Mouse (Mus musculus): ENCODE measurements around the gene Lbhd2. TPM values are rescaled to one million over a fixed set of nuclear protein-coding genes. Genes with fewer than 3 reads are reported as not detected.

Lbhd2 gene
- total and polyA plus RNA-seq, 3 experiments = not detected

- no peak overlapping the region for H3K9ac ChIP-seq (ENCODE audit: control insufficient read depth, low read depth, low read length, poor library complexity, severe bottlenecking)
- H3K4me3 ChIP-seq (ENCODE audit: control insufficient read depth in 1 of 2, insufficient read depth in 1 of 2, low read depth in 2 of 2, low read length in 2 of 2) = no peak overlapping the region
These were observed 29.6 kb downstream of the Lbhd2 start for GRCm38 (mm10) chr12:111436170-111436569.

DNA sequence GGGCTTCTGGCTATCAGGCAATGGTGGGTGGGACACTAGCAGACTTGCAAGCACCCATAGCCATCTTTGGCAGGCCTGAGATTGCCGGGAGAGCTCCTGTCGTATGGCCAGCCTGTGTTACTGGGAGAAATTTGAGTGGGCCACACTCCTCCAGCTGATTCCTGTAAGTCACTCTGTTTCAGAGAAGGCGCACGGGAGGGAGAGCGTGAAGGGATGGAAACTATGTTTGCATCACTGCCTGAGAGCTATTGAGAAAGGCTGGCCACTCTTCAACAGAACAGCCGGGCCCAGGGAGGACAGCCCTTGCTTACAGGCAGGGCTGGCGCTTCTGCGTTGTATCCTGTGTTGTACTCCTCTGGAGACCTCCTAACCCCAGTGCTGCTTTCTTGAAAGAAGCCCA, 30.0 kb downstream of the Lbhd2 start:
- TF ChIP-seq MAZ (IDR thresholded peaks at IDR 0.05; ENCODE audit: low read depth, low read length) = no peak
- no peak overlapping the region for H3K27ac ChIP-seq (ENCODE audit: control insufficient read depth, low read depth, low read length)
- no peak for DNase-seq (ENCODE audit: low read depth, low spot score)
- H3K9me3 ChIP-seq (replicated peaks; ENCODE audit: insufficient read depth, low read length) = no peaks in the 10 kb centered on the region
- no peak overlapping the region for H3K4me3 ChIP-seq (ENCODE audit: control insufficient read depth in 1 of 2, insufficient read depth in 1 of 2, low read depth in 2 of 2, low read length in 2 of 2)
- no peak overlapping the region for H3K9ac ChIP-seq (ENCODE audit: control insufficient read depth, low read depth, low read length, poor library complexity, severe bottlenecking)
- no peaks in the 10 kb centered on the region; the same call in 1 of the 2 replicates for H3K79me2 ChIP-seq (ENCODE audit: control insufficient read depth, insufficient read depth, low read length, poor library complexity)
- H3K36me3 ChIP-seq (ENCODE audit: control insufficient read depth in 1 of 2, insufficient read depth in 2 of 2, low read length in 2 of 2) = peaks cover 0 to 44% of the 10 kb centered on the region in 2 experiments; a peak in 2 of 4 replicates
- H3K4me1 ChIP-seq (ENCODE audit: control insufficient read depth in 1 of 2, insufficient read depth in 2 of 2, low read length in 2 of 2) = peaks cover 29 to 69% of the 10 kb centered on the region in 2 experiments
- no peaks in the 10 kb centered on the region for H3K27me3 ChIP-seq (ENCODE audit: control insufficient read depth in 1 of 2, insufficient read depth in 2 of 2, low read length in 2 of 2)

More at GRCm38 (mm10) chr12:111436170-111436569, 29.6 kb downstream of the Lbhd2 start:
- H3K4me1 ChIP-seq (ENCODE audit: control insufficient read depth in 1 of 2, insufficient read depth in 2 of 2, low read length in 2 of 2) = peaks cover 29 to 66% of the 10 kb centered on the region in 2 experiments
- H3K79me2 ChIP-seq (ENCODE audit: control insufficient read depth, insufficient read depth, low read length, poor library complexity) = no peaks in the 10 kb centered on the region; the same call in 1 of the 2 replicates
- no peaks in the 10 kb centered on the region for H3K27me3 ChIP-seq (ENCODE audit: control insufficient read depth in 1 of 2, insufficient read depth in 2 of 2, low read length in 2 of 2)
- H3K36me3 ChIP-seq (ENCODE audit: control insufficient read depth in 1 of 2, insufficient read depth in 2 of 2, low read length in 2 of 2) = peaks cover 0 to 44% of the 10 kb centered on the region in 2 experiments; a peak in 2 of 4 replicates
- TF ChIP-seq POLR2AphosphoS5 (IDR thresholded peaks at IDR 0.05; ENCODE audit: borderline replicate concordance, low read depth, low read length) (no peak), UBTF (IDR thresholded peaks at IDR 0.05; ENCODE audit: borderline replicate concordance, insufficient read depth, low read depth, low read length) (no peak), USF1 (IDR thresholded peaks at IDR 0.05; ENCODE audit: low read depth, low read length) (no peak), POLR2AphosphoS2 (IDR thresholded peaks at IDR 0.05; ENCODE audit: low read length) (no peak), NELFE (IDR thresholded peaks at IDR 0.05; ENCODE audit: low read depth, low read length) (no peak), TBP (IDR thresholded peaks at IDR 0.05; ENCODE audit: low read depth, low read length) (no peak), MAZ (IDR thresholded peaks at IDR 0.05; ENCODE audit: low read depth, low read length) (no peak), JUND (IDR thresholded peaks at IDR 0.05; ENCODE audit: low read depth, low read length) (no peak), ZKSCAN1 (IDR thresholded peaks at IDR 0.05; ENCODE audit: low read depth, low read length) (no peak), MAX (IDR thresholded peaks at IDR 0.05; ENCODE audit: low read length) (no peak), ZNF384 (IDR thresholded peaks at IDR 0.05; ENCODE audit: low read depth, low read length) (no peak), GABPA (IDR thresholded peaks at IDR 0.05; ENCODE audit: low read depth, low read length) (no peak), E2F4 (IDR thresholded peaks at IDR 0.05; ENCODE audit: borderline replicate concordance, low read depth, low read length) (no peak)
- H3K27ac ChIP-seq (ENCODE audit: control insufficient read depth, low read depth, low read length) = no peak overlapping the region
- no peaks in the 10 kb centered on the region for H3K9me3 ChIP-seq (replicated peaks; ENCODE audit: insufficient read depth, low read length)
- peak; percentile 25 for DNase-seq (ENCODE audit: low read depth, low spot score)

DNA sequence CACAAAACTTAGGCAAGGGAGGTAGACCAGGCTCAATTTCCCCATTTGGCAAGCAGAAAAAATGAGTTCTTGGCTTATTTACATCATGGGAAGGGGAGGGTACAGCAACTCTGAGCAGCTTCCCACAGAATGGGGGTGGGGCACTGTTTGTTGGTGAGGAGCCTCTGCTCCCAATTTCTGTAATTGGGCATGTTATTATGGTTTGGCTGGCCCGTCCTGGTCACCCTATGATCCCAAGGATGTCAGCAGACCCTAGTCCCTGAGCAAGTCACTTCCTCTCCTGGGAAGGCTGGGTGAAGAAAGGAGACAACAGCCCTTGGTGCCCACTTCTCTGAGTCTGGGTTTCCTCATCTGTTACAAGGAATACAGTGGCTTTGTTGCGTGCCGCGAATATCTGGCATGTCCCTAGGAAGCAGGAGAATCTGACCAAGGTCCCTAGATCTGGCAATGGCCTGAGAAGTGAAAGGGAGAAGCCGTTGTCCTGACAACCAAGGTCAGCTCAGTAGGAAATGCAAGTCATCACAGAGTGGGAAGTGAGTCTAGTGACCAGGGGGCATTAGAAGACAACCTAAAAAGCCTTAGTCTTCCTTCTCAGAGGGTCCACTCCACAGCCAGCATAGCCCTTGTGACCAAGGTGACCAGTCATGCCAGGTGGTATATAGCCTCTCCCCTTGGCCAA, 30.8 kb downstream of the Lbhd2 start:
- Histone ChIP-seq H3K4me3 (ENCODE audit: control insufficient read depth in 1 of 2, insufficient read depth in 1 of 2, low read depth in 2 of 2, low read length in 2 of 2) (peak overlapping the region in 1 of 2 experiments; percentile 30; a peak in 1 of 4 replicates), H3K4me1 (ENCODE audit: control insufficient read depth in 1 of 2, insufficient read depth in 2 of 2, low read length in 2 of 2) (peaks cover 33 to 73% of the 10 kb centered on the region in 2 experiments)
- 0 out of 2 replicates have a peak, but pooled peaks have one; percentile 10 for TF ChIP-seq ELF1 (IDR thresholded peaks at IDR 0.05; ENCODE audit: low read depth, low read length)
- TF ChIP-seq GABPA (IDR thresholded peaks at IDR 0.05; ENCODE audit: low read depth, low read length) = 0 out of 2 replicates have a peak, but pooled peaks have one; percentile 48
- no peak for TF ChIP-seq POLR2AphosphoS5 (IDR thresholded peaks at IDR 0.05; ENCODE audit: borderline replicate concordance, low read depth, low read length)
- TF ChIP-seq NRF1 (IDR thresholded peaks at IDR 0.05; ENCODE audit: insufficient read depth, low read depth, low read length, poor library complexity, severe bottlenecking) = no peak
- TF ChIP-seq ZNF384 (IDR thresholded peaks at IDR 0.05; ENCODE audit: low read depth, low read length) = 0 out of 2 replicates have a peak, but pooled peaks have one; percentile 20
- TF ChIP-seq EP300 (IDR thresholded peaks at IDR 0.05; ENCODE audit: low read depth in 1 of 2, low read length in 2 of 2) = peak in 1 of 2 experiments; percentile 47; a peak in 1 of 4 replicates
- TF ChIP-seq MEF2A (IDR thresholded peaks at IDR 0.05; ENCODE audit: extremely low read depth, insufficient replicate concordance, low read depth, low read length, poor library complexity, severe bottlenecking) = no peak
- TF ChIP-seq MAX (IDR thresholded peaks at IDR 0.05; ENCODE audit: low read length) = no peak
- TF ChIP-seq MYC (IDR thresholded peaks at IDR 0.05; ENCODE audit: low read depth, low read length) = no peak
- no peak for TF ChIP-seq BHLHE40 (IDR thresholded peaks at IDR 0.05; ENCODE audit: borderline replicate concordance, low read depth, low read length)
- no peak for TF ChIP-seq KAT2A (conservative IDR thresholded peaks at IDR 0.05; ENCODE audit: low read depth, low read length)
- no peak for TF ChIP-seq ZC3H11A (IDR thresholded peaks at IDR 0.05; ENCODE audit: low read depth, low read length)
- no peak for TF ChIP-seq SMC3 (IDR thresholded peaks at IDR 0.05; ENCODE audit: low read depth, low read length)
- no peak for TF ChIP-seq JUND (IDR thresholded peaks at IDR 0.05; ENCODE audit: low read depth, low read length)
- no peak for TF ChIP-seq UBTF (IDR thresholded peaks at IDR 0.05; ENCODE audit: borderline replicate concordance, insufficient read depth, low read depth, low read length)

More for the DNA sequence above, 30.8 kb downstream of the Lbhd2 start:
- H3K9me3 ChIP-seq (replicated peaks; ENCODE audit: insufficient read depth, low read length) = no peaks in the 10 kb centered on the region
- DNase-seq (ENCODE audit: low read depth, low spot score) = peak; percentile 58
- H3K36me3 ChIP-seq (ENCODE audit: control insufficient read depth in 1 of 2, insufficient read depth in 2 of 2, low read length in 2 of 2) = peaks cover 0 to 49% of the 10 kb centered on the region in 2 experiments; a peak in 2 of 4 replicates
- peak overlapping the region; percentile 42 for H3K27ac ChIP-seq (ENCODE audit: control insufficient read depth, low read depth, low read length)
- H3K79me2 ChIP-seq (ENCODE audit: control insufficient read depth, insufficient read depth, low read length, poor library complexity) = no peaks in the 10 kb centered on the region; the same call in 1 of the 2 replicates
- no peaks in the 10 kb centered on the region for H3K27me3 ChIP-seq (ENCODE audit: control insufficient read depth in 1 of 2, insufficient read depth in 2 of 2, low read length in 2 of 2)
- H3K9ac ChIP-seq (ENCODE audit: control insufficient read depth, low read depth, low read length, poor library complexity, severe bottlenecking) = no peak overlapping the region

Measured in MEL (cell line).